Mouse (Mus musculus): ENCODE results near the gene Igsf6. TPM values are rescaled to one million over a fixed set of nuclear protein-coding genes. Genes with fewer than 3 reads are reported as not detected.
A peak's percentile ranks its signal among the peaks of the same experiment; 100 is the strongest.

Gene Igsf6
- polyA plus RNA-seq, 1 experiment from 2014 or later = 0.96 TPM

DNA sequence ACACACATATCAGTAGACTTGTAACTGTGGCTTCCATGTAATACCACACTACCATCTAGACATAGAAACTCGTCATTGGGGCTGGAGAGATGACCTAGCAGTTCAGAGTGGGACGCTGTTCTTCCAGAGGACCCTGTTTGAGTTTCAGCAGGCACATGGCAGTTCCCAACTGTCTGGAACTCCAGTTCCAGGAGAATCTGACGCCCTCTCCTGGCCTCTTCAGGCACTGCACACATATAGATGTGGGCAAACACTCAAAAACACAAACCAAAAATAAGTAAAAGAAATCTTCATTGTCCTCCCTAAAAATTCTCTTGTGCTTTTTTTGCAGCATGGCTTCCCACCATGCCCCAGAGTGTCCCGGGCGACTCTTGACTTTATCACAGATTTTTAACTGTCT, 14.4 kb upstream of the Igsf6 start:
- Histone ChIP-seq H3K4me1 (replicated peaks; ENCODE audit: control insufficient read depth, insufficient read depth, low read length) (peaks cover 8% of the 10 kb centered on the region; the same call in 1 of the 2 replicates), H3K9me3 (ENCODE audit: control insufficient read depth, low read length) (no peaks in the 10 kb centered on the region), H3K9ac (ENCODE audit: low read length) (no peak overlapping the region), H3K4me2 (ENCODE audit: low read depth, low read length, severe bottlenecking) (no peak overlapping the region), H3K27me3 (ENCODE audit: control insufficient read depth, insufficient read depth, low read length) (no peaks in the 10 kb centered on the region), H3K27ac (ENCODE audit: low read depth, low read length) (no peak overlapping the region), H3K36me3 (ENCODE audit: control insufficient read depth, insufficient read depth, low read length) (no peaks in the 10 kb centered on the region), H3K4me3 (ENCODE audit: low read depth, low read length) (no peak overlapping the region)
- DNase-seq (ENCODE audit: low spot score) (peak; percentile 41), ATAC-seq (replicated peaks; ENCODE audit: low FRiP score) (no peak)
- WGBS = 70% methylated on average over 5 of the region's 5 CpGs

DNA sequence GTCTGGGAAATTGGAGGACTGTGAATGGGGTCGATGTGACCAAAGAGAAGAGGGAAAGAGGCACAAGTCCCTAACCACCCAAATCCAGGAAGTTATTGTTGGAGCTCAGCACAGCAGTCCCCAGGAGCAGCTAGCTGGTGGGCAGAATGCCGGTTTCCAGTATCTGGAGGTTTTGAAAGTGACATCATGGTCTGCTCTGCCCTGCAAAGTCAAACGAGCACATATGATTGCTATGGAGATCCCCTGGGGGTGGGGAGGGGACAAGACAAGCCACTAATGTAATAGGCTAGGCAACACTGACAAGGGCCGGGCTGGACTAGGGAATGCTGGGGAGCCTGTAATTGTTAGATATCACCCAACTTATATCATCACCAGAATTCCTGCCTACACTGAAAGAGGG, 11.1 kb upstream of the Igsf6 start:
- DNase-seq (ENCODE audit: low spot score) (peak; percentile 49), ATAC-seq (replicated peaks; ENCODE audit: low FRiP score) (no peak)
- H3K27ac ChIP-seq (ENCODE audit: low read depth, low read length) = no peak overlapping the region
- H3K9ac ChIP-seq (ENCODE audit: low read length) = no peak overlapping the region
- no peak overlapping the region for H3K4me2 ChIP-seq (ENCODE audit: low read depth, low read length, severe bottlenecking)
- H3K27me3 ChIP-seq (ENCODE audit: control insufficient read depth, insufficient read depth, low read length) = no peaks in the 10 kb centered on the region
- peaks cover 8% of the 10 kb centered on the region; the same call in 1 of the 2 replicates for H3K4me1 ChIP-seq (replicated peaks; ENCODE audit: control insufficient read depth, insufficient read depth, low read length)
- WGBS = 22% methylated on average over 4 of the region's 4 CpGs
- no peaks in the 10 kb centered on the region for H3K9me3 ChIP-seq (ENCODE audit: control insufficient read depth, low read length)
- no peaks in the 10 kb centered on the region for H3K36me3 ChIP-seq (ENCODE audit: control insufficient read depth, insufficient read depth, low read length)
- H3K4me3 ChIP-seq (ENCODE audit: low read depth, low read length) = no peak overlapping the region

DNA sequence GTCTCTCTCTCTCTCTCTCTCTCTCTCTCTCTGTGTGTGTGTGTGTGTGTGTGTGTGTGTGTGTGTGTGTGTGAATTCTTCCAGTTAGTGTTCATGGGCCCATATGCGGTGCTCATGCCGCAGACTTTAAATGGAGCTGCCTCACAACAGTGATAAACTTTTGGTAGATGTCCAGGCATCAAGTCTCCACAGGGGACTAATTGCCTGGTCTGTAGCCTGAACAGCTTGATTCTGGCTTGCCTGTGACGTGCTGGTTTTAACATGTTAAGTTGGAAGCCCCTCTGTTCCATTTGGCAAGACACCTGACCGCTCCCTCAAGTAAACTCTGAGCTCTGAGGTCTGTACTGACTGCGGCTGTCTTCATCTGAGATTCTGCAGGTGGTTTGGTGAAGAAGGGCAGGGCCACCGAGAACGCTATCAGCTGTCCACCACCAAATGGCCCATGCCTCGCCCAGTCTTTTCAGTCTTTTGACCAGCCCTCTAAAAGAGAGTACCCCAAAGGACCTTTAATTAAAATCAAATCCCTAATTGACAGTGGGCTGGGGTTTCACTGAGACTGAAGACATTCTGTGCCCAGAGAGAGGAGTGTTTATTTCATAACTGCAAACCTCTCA, 10.6 kb upstream of the Igsf6 start:
- no peaks in the 10 kb centered on the region for H3K36me3 ChIP-seq (ENCODE audit: control insufficient read depth, insufficient read depth, low read length)
- no peak for ATAC-seq (replicated peaks; ENCODE audit: low FRiP score)
- no peak overlapping the region for H3K4me2 ChIP-seq (ENCODE audit: low read depth, low read length, severe bottlenecking)
- no peaks in the 10 kb centered on the region for H3K9me3 ChIP-seq (ENCODE audit: control insufficient read depth, low read length)
- H3K4me3 ChIP-seq (ENCODE audit: low read depth, low read length) = no peak overlapping the region
- peaks cover 8% of the 10 kb centered on the region; the same call in 1 of the 2 replicates for H3K4me1 ChIP-seq (replicated peaks; ENCODE audit: control insufficient read depth, insufficient read depth, low read length)
- H3K9ac ChIP-seq (ENCODE audit: low read length) = no peak overlapping the region
- peak; percentile 38 for DNase-seq (ENCODE audit: low spot score)
- H3K27ac ChIP-seq (ENCODE audit: low read depth, low read length) = no peak overlapping the region
- 55% methylated on average over 8 of the region's 8 CpGs for WGBS
- H3K27me3 ChIP-seq (ENCODE audit: control insufficient read depth, insufficient read depth, low read length) = no peaks in the 10 kb centered on the region

DNA sequence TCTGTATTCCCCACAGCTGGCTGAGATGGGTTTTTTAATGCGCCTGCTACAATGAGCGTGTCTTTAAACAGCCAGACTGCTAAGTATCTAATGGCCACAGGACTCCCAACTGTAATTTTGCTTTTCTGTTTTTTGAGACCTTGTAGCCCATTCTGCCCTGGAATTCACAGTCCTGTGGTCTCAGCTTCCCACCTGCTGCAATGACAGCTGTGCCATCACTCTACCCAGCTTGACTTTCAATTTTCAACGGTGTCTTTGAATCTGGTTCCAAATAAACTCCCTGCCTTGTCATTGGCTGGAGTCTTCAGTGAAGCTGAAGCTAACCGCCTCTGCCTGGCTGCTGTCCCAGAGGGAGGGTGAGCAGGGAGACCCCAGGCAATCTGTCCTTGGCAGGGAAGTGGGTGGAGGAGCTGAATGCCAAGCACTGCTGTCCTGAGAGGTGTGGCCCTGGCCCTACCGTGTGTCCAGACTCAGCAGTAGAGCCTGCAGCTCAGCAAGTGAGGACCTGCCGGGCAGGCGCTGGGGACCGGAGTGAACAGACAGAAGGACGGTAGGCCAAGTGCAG, 8.7 kb upstream of the Igsf6 start:
- no peak overlapping the region for H3K9ac ChIP-seq (ENCODE audit: low read length)
- ATAC-seq (replicated peaks; ENCODE audit: low FRiP score) (no peak), DNase-seq (ENCODE audit: low spot score) (no peak)
- no peaks in the 10 kb centered on the region for H3K27me3 ChIP-seq (ENCODE audit: control insufficient read depth, insufficient read depth, low read length)
- peaks cover 8% of the 10 kb centered on the region; the same call in 1 of the 2 replicates for H3K4me1 ChIP-seq (replicated peaks; ENCODE audit: control insufficient read depth, insufficient read depth, low read length)
- no peak overlapping the region for H3K4me2 ChIP-seq (ENCODE audit: low read depth, low read length, severe bottlenecking)
- WGBS = 77% methylated on average over 9 of the region's 9 CpGs
- H3K9me3 ChIP-seq (ENCODE audit: control insufficient read depth, low read length) = no peaks in the 10 kb centered on the region
- no peak overlapping the region for H3K27ac ChIP-seq (ENCODE audit: low read depth, low read length)
- H3K36me3 ChIP-seq (ENCODE audit: control insufficient read depth, insufficient read depth, low read length) = no peaks in the 10 kb centered on the region
- H3K4me3 ChIP-seq (ENCODE audit: low read depth, low read length) = no peak overlapping the region

DNA sequence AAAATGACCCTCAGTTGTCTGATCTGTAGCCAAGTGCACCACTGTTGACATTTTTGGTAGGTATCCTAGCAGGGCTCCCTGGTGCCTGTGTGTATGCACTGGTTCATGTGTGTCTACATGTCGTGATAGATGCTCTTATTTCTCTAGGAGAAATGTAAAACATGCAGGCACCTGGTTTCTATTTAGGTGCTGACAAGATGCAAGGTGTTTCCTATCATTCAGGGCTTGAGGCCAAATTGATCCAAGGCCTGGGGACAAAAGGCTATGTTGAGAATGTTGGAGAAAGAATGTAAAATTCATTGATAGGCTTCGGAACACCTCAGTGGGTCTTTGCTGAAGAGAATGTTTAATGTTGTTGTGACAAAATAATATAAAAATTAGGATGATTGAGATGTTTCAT, 7.4 kb upstream of the Igsf6 start:
- Histone ChIP-seq H3K27me3 (ENCODE audit: control insufficient read depth, insufficient read depth, low read length) (no peaks in the 10 kb centered on the region), H3K4me3 (ENCODE audit: low read depth, low read length) (no peak overlapping the region), H3K9ac (ENCODE audit: low read length) (no peak overlapping the region), H3K36me3 (ENCODE audit: control insufficient read depth, insufficient read depth, low read length) (no peaks in the 10 kb centered on the region), H3K4me2 (ENCODE audit: low read depth, low read length, severe bottlenecking) (no peak overlapping the region), H3K4me1 (replicated peaks; ENCODE audit: control insufficient read depth, insufficient read depth, low read length) (peaks cover 8% of the 10 kb centered on the region; the same call in 1 of the 2 replicates), H3K27ac (ENCODE audit: low read depth, low read length) (no peak overlapping the region), H3K9me3 (ENCODE audit: control insufficient read depth, low read length) (no peaks in the 10 kb centered on the region)
- 73% methylated on average over 2 of the region's 2 CpGs for WGBS
- ATAC-seq (replicated peaks; ENCODE audit: low FRiP score) (no peak), DNase-seq (ENCODE audit: low spot score) (no peak)

DNA sequence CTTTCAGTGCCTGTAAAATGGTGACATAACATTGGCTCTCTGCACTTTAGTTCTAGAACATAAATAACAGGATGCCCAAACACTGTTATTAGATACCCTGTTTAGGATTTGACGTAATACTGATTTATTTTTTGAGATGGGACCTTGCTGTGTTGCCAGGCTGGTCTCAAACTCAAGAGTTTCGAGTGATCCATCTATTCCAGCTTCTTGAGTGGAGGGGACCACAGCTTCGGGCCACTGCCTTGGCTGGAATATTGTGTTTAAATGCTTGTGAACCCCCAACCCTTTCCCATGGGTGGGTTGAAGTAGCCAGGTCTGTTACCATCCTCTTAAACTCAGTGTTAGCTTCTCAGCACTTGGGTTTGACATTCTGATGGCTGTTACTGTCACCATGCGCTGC, 7.0 kb upstream of the Igsf6 start, which contains the start of gene Otoa:
Otoa (plus strand) TSS at position 301 of the 400 bp plus-strand sequence.
- WGBS = 90% methylated on average over 4 of the region's 4 CpGs
- ATAC-seq (replicated peaks; ENCODE audit: low FRiP score) = no peak
- H3K27ac ChIP-seq (ENCODE audit: low read depth, low read length) = no peak within 1 kb of the TSS

DNA sequence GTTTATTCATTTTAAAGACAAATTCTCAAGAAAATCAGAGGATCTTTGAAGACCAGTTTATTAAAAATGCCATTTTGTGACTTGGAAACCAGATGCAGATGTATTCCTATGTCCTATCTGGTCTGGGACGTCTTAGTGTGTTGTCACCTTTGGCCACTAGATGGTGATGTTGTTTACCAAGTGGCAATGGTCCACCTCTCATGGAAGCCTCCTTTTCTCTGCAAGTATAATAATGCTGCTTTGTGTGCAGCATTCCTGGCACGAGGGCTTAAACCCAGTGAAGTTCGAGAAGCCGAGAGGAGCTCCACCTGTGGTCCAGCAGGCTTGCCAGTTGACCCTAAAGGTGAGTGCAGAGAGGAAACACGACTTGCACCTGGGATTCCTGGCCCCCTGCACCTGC, 3.5 kb upstream of the Igsf6 start:
- Histone ChIP-seq H3K4me2 (ENCODE audit: low read depth, low read length, severe bottlenecking) (no peak overlapping the region), H3K9ac (ENCODE audit: low read length) (no peak overlapping the region), H3K27me3 (ENCODE audit: control insufficient read depth, insufficient read depth, low read length) (no peaks in the 10 kb centered on the region), H3K27ac (ENCODE audit: low read depth, low read length) (no peak overlapping the region), H3K4me3 (ENCODE audit: low read depth, low read length) (no peak overlapping the region), H3K4me1 (replicated peaks; ENCODE audit: control insufficient read depth, insufficient read depth, low read length) (no peaks in the 10 kb centered on the region), H3K36me3 (ENCODE audit: control insufficient read depth, insufficient read depth, low read length) (no peaks in the 10 kb centered on the region; the same call in 1 of the 2 replicates), H3K9me3 (ENCODE audit: control insufficient read depth, low read length) (no peaks in the 10 kb centered on the region)
- DNase-seq (ENCODE audit: low spot score) (peak; percentile 64), ATAC-seq (replicated peaks; ENCODE audit: low FRiP score) (peak; percentile 86)
- 12% methylated on average over 5 of the region's 5 CpGs for WGBS

More for the DNA sequence above, 7.0 kb upstream of the Igsf6 start, which contains the start of gene Otoa:
- H3K9me3 ChIP-seq (ENCODE audit: control insufficient read depth, low read length) = no peaks in the 10 kb centered on the region
- no peak for DNase-seq (ENCODE audit: low spot score)
- no peaks in the 10 kb centered on the region for H3K36me3 ChIP-seq (ENCODE audit: control insufficient read depth, insufficient read depth, low read length)
- peaks cover 8% of the 10 kb centered on the region; the same call in 1 of the 2 replicates for H3K4me1 ChIP-seq (replicated peaks; ENCODE audit: control insufficient read depth, insufficient read depth, low read length)
- H3K9ac ChIP-seq (ENCODE audit: low read length) = no peak within 1 kb of the TSS
- no peak within 1 kb of the TSS for H3K4me3 ChIP-seq (ENCODE audit: low read depth, low read length)
- H3K27me3 ChIP-seq (ENCODE audit: control insufficient read depth, insufficient read depth, low read length) = no peaks in the 10 kb centered on the region
- no peak within 1 kb of the TSS for H3K4me2 ChIP-seq (ENCODE audit: low read depth, low read length, severe bottlenecking)

DNA sequence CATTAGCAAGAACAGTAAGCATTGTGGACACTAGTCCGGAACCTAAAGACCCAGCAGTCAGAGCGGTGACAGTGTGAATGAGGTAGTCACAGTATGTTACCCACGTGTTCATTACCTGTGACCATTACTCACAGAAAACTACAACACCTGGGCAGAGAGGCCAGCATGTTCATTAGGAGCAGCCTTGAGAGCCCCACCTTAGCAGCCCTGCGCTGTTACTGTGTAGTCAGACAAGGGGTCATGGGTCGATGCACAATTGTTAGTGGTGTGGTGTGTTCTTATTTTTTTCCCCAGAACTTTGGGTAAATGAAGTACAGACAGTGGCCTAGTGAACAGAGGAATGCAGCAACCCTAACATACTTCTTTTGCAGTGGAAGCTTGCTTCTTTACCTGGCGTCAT, 2.9 kb upstream of the Igsf6 start:
- Histone ChIP-seq H3K4me1 (replicated peaks; ENCODE audit: control insufficient read depth, insufficient read depth, low read length) (no peaks in the 10 kb centered on the region), H3K9me3 (ENCODE audit: control insufficient read depth, low read length) (no peaks in the 10 kb centered on the region), H3K4me3 (ENCODE audit: low read depth, low read length) (no peak overlapping the region), H3K9ac (ENCODE audit: low read length) (no peak overlapping the region), H3K27ac (ENCODE audit: low read depth, low read length) (no peak overlapping the region), H3K27me3 (ENCODE audit: control insufficient read depth, insufficient read depth, low read length) (no peaks in the 10 kb centered on the region), H3K36me3 (ENCODE audit: control insufficient read depth, insufficient read depth, low read length) (no peaks in the 10 kb centered on the region; the same call in 1 of the 2 replicates), H3K4me2 (ENCODE audit: low read depth, low read length, severe bottlenecking) (no peak overlapping the region)
- ATAC-seq (replicated peaks; ENCODE audit: low FRiP score) (peak; percentile 18; the same call in 1 of the 2 replicates), DNase-seq (ENCODE audit: low spot score) (no peak)
- WGBS = 84% methylated on average over 6 of the region's 6 CpGs

DNA sequence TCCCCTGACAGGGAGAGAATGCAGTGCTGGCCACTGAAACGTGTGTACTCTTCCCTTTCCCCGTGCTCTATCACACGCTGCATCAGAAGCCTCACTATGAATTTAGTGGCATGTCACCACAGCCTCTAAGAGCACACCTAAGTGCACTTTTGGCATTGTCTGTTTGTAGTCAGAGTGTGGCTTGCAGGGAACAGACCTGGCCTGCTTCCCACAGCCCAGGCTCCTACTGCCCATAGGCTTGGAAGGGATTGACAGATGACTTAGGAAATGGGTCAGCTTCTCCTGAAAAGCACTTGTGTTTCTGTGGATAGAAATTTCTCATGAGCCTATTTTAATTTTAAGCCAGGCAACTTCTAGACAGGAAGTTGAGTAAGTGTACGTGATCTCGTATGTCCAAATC, 1.0 kb upstream of the Igsf6 start:
- Histone ChIP-seq H3K4me2 (ENCODE audit: low read depth, low read length, severe bottlenecking) (no peak overlapping the region), H3K4me3 (ENCODE audit: low read depth, low read length) (no peak overlapping the region), H3K4me1 (replicated peaks; ENCODE audit: control insufficient read depth, insufficient read depth, low read length) (no peaks in the 10 kb centered on the region), H3K27ac (ENCODE audit: low read depth, low read length) (no peak overlapping the region), H3K36me3 (ENCODE audit: control insufficient read depth, insufficient read depth, low read length) (peaks cover under 1% of the 10 kb centered on the region; the same call in 1 of the 2 replicates), H3K9me3 (ENCODE audit: control insufficient read depth, low read length) (no peaks in the 10 kb centered on the region), H3K27me3 (ENCODE audit: control insufficient read depth, insufficient read depth, low read length) (no peaks in the 10 kb centered on the region), H3K9ac (ENCODE audit: low read length) (no peak overlapping the region)
- no peak for ATAC-seq (replicated peaks; ENCODE audit: low FRiP score)
- 88% methylated on average over 5 of the region's 5 CpGs for WGBS
- no peak for DNase-seq (ENCODE audit: low spot score)

All from forebrain, embryonic 11.5 days (tissue).